Mouse (Mus musculus) urinary bladder, adult 2 months (tissue): ENCODE results near the gene Akirin2. TPM values are rescaled to one million over a fixed set of nuclear protein-coding genes. Genes with fewer than 3 reads are reported as not detected.
"Not testable (repeated sequence)": the region's sequence is repeated elsewhere in the genome, so short reads cannot be mapped to it uniquely, and the experiment has no call there.

Experiments
- DNase-seq: peaks from one replicate; pipeline ENCODE4 v3.0.0; 2022; ENCODE audit warnings: low spot score
- polyA plus RNA-seq: library from polyadenylated mRNA; depleted of rRNA; stranded (reverse); fragments of >200 nt; gene quantifications from 2 replicates; pipeline ENCODE4 v1.2.3, GENCODE M21; 2012; rRNA removed

Gene Akirin2
- polyA plus RNA-seq, result 50.6 and 55.6 TPM in 2 replicates

- no peak for DNase-seq
Observed at GRCm38 (mm10) chr4:34550748-34551097, at the start of gene Akirin2. Gene Akirin2, plus strand, starts transcription at chr4:34550937.

GRCm38 (mm10) chr4:34510305-34510704 is 40.4 kb upstream of the Akirin2 start:
- no peak for DNase-seq

GRCm38 (mm10) chr4:34522846-34523245 is 27.9 kb upstream of the Akirin2 start:
- DNase-seq, result no peak

- no peak for DNase-seq
Observed at GRCm38 (mm10) chr4:34523586-34523985, 27.2 kb upstream of the Akirin2 start.

GRCm38 (mm10) chr4:34526771-34527170 is 24.0 kb upstream of the Akirin2 start:
- DNase-seq, result no peak

GRCm38 (mm10) chr4:34528430-34529100 is 22.2 kb upstream of the Akirin2 start:
- no peak for DNase-seq

GRCm38 (mm10) chr4:34529379-34529778 is 21.4 kb upstream of the Akirin2 start:
- no peak for DNase-seq

GRCm38 (mm10) chr4:34529941-34530340 is 20.8 kb upstream of the Akirin2 start:
- DNase-seq, result no peak

- DNase-seq, result peak; percentile 91
Observed at GRCm38 (mm10) chr4:34549981-34550747, 573 bp upstream of the Akirin2 start.

- DNase-seq, result peak; percentile 44
Observed at GRCm38 (mm10) chr4:34551098-34551809, 517 bp downstream of the Akirin2 start.

GRCm38 (mm10) chr4:34551966-34552365 is 1.2 kb downstream of the Akirin2 start:
- no peak for DNase-seq

- no peak for DNase-seq
Observed at GRCm38 (mm10) chr4:34554596-34554995, 3.9 kb downstream of the Akirin2 start.

- DNase-seq, result no peak
Observed at GRCm38 (mm10) chr4:34555604-34556003, 4.9 kb downstream of the Akirin2 start.

- DNase-seq, result no peak
Observed at GRCm38 (mm10) chr4:34556183-34556582, 5.4 kb downstream of the Akirin2 start.

- DNase-seq, result no peak
Observed at GRCm38 (mm10) chr4:34560971-34561370, 10.2 kb downstream of the Akirin2 start.

GRCm38 (mm10) chr4:34566226-34566625 is 15.5 kb downstream of the Akirin2 start:
- DNase-seq, result no peak

- DNase-seq, result no peak
Observed at GRCm38 (mm10) chr4:34572876-34573275, 22.1 kb downstream of the Akirin2 start.

GRCm38 (mm10) chr4:34577028-34577427 is 26.3 kb downstream of the Akirin2 start:
- DNase-seq, result no peak

GRCm38 (mm10) chr4:34579215-34579614 is 28.5 kb downstream of the Akirin2 start:
- no peak for DNase-seq

- DNase-seq, result not testable (repeated sequence)
Observed at GRCm38 (mm10) chr4:34581489-34581888, 30.8 kb downstream of the Akirin2 start.

- DNase-seq, result no peak
Observed at GRCm38 (mm10) chr4:34581990-34582389, 31.3 kb downstream of the Akirin2 start.

GRCm38 (mm10) chr4:34582476-34582875 is 31.7 kb downstream of the Akirin2 start:
- no peak for DNase-seq

GRCm38 (mm10) chr4:34583427-34583826 is 32.7 kb downstream of the Akirin2 start:
- no peak for DNase-seq
